Mouse (Mus musculus): ENCODE data around the gene Clgn. TPM values are rescaled to one million over a fixed set of nuclear protein-coding genes. Genes with fewer than 3 reads are reported as not detected.

Gene Clgn
- 12.9 and 15.9 TPM in 2 replicates for polyA plus RNA-seq (2015; fragmentation: Nextera tagmentation; extraction: Ambion mirVana)

DNA sequence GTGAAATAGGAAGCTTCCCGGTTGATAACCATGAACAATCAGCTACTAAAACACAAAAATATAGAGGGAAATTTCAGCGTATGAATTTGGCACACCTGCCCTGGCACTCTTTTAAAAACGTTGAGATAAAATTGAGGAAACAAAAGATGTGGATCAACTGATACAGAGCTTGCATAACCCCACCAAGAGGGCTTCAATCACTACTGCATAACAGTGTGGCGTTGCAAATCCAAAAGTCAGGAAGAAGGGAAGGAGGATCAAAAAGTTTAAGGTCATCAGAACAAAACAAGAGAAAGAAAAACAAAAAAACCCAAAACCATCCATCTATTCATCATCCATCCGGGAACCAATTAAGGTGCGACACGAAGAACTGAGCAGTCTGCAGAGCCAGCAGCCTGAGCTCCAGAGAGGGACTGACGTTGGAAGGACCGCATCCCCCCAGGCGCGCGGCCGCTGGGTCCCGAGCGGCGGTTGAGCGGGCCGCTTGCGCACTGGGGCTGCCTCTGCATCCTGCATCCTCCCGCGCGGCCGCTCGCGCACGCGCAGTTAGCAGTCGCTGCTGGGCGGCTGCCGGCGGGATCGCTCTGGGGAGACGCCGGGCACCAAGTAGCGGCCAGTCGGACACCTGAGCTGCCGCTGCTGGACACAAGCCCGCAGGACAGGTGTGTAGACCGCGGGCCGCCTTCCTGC is at the start of gene Clgn:
Gene Clgn (plus strand): TSS at position 552 of the 690 bp plus-strand sequence.
- H3K27me3 ChIP-seq = peaks cover 22% of the 10 kb centered on the region
- H3K9me3 ChIP-seq = no peaks in the 10 kb centered on the region
- peak; percentile 93 for ATAC-seq (ENCODE audit: low read depth)
- H3K4me2 ChIP-seq = peak within 1 kb of the TSS; percentile 81
- H3K9ac ChIP-seq = peak within 1 kb of the TSS; percentile 84
- peaks cover 6% of the 10 kb centered on the region for H3K4me1 ChIP-seq (replicated peaks)
- peak within 1 kb of the TSS; percentile 74 for H3K4me3 ChIP-seq
- no peaks in the 10 kb centered on the region for H3K36me3 ChIP-seq
- WGBS = 5% methylated on average over 41 of the region's 41 CpGs
- no peak within 1 kb of the TSS for H3K27ac ChIP-seq (replicated peaks)

DNA sequence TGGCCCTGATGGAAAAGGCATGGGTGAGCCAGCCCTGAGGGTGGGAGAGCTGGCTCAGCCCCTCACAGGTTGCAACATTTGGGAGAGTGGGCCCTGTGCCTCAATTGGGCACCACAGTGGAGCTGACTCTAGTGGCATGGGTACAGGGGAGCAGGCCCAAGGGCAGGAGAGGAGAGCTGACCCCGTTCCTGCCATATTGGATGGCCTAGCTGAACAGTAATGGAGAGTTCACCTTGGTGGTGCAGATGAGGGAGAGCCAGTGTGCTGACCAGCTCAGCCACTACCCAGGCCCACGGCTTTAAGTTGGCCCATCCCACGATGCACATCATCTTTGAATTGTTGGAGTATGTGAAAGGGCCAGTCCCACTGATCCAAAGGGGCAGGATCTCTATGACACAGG is 47.6 kb upstream of the Clgn start:
- Histone ChIP-seq H3K4me2 (no peak overlapping the region), H3K4me1 (replicated peaks) (no peaks in the 10 kb centered on the region), H3K36me3 (no peaks in the 10 kb centered on the region), H3K27me3 (no peaks in the 10 kb centered on the region), H3K9me3 (no peaks in the 10 kb centered on the region), H3K9ac (no peak overlapping the region), H3K4me3 (no peak overlapping the region), H3K27ac (replicated peaks) (no peak overlapping the region)
- WGBS = 89% methylated on average over 3 of the region's 3 CpGs
- ATAC-seq (ENCODE audit: low read depth) = no peak

DNA sequence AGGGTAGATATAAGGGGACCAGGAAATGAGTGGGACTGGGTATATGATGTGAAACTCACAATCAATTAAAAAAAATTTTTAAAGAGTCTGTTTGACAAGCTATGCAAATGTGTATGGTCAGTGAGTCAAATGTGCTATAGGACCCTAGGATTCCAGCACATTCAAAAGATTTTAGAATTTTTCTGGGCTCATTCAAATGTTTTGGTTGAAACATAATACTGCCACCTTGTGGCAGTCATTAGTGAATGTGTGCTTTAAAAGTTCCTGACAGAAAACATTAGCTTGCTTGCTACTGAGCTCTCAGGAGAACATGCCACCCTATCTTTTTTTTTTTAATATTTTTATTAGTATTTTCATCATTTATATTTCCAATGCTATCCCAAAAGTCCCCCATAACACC is 47.0 kb upstream of the Clgn start:
- Histone ChIP-seq H3K9ac (no peak overlapping the region), H3K36me3 (no peaks in the 10 kb centered on the region), H3K4me3 (no peak overlapping the region), H3K27ac (replicated peaks) (no peak overlapping the region), H3K27me3 (no peaks in the 10 kb centered on the region), H3K4me2 (no peak overlapping the region), H3K4me1 (replicated peaks) (no peaks in the 10 kb centered on the region), H3K9me3 (no peaks in the 10 kb centered on the region)
- ATAC-seq (ENCODE audit: low read depth) = no peak

DNA sequence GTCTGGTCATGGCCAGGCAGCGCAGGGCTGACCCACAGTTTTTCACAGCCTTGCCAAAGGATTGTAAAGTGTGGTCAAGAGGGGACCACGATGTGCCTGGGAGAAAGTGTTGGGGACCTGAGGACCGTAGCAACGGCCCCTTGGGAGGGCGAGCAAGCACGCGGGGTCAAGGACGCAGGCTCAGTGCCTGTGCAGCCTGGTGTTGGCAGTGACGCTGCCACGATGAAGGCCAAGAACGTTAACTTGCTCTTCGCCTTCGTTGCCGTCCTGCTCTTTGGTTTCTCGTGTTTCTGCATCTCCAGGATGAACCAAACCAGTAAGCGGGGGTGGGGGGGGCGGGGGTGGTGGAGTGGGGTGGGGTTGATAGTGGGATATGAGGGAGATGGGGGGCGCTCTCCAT is 41.4 kb upstream of the Clgn start, which contains the start of gene Mgat4d:
Gene Mgat4d (plus strand): TSS at position 209 of the 400 bp plus-strand sequence.
- Histone ChIP-seq H3K36me3 (no peaks in the 10 kb centered on the region), H3K4me2 (no peak within 1 kb of the TSS), H3K4me3 (no peak within 1 kb of the TSS), H3K9ac (no peak within 1 kb of the TSS), H3K9me3 (no peaks in the 10 kb centered on the region), H3K4me1 (replicated peaks) (no peaks in the 10 kb centered on the region), H3K27me3 (no peaks in the 10 kb centered on the region), H3K27ac (replicated peaks) (no peak within 1 kb of the TSS)
- no peak for ATAC-seq (ENCODE audit: low read depth)
- WGBS = 86% methylated on average over 18 of the region's 18 CpGs

DNA sequence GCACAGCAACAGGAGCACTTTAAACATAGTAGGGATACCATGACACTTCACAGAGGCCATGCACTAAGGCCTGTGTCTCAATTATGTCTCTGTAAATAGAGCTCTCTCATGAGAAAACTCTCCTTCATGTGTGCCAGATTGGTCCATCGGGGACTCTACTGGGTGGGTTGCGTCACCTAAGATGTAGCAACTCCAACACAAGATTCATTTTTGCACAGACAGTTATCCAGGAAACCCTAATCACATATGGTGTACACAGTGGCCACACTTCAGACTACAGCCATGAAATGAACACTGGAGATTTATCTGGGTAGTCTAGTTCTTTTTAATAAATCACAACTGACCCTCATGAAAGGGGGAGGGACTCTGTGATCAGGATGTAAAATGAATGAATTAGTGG is 38.4 kb upstream of the Clgn start:
- 94% methylated on average over 2 of the region's 2 CpGs for WGBS

DNA sequence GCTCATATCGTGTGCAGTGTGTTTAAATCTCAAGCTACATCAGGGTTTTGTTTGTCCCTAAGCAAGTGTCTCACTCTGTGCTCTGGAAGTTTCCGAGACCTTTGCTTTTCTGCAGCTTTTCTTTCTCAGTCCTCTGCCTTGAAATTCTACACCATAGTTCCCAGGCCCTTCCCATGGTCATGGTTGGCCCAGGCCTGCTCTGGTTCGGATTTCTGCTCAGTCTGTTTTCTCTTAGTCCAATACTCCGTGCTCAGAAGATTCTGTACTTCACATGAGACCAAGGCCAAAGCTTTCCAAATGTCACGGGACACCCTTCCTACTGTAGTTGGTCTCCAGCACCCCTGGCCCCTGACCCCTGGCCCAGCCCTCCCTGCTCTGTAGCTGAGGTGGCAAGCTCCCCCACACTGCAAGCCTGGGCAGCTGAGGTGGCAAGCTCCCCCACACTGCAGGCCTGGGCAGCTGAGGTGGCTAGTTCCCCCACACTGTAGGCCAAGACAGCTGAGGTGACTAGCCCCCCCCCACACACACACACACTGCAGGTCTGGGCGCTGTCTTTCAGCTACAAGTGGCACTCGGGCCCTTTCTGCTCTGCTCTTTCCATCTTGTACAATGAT is 26.4 kb upstream of the Clgn start:
- WGBS = 65% methylated on average over 7 of the region's 7 CpGs
- no peak overlapping the region for H3K27ac ChIP-seq (replicated peaks)
- no peaks in the 10 kb centered on the region for H3K9me3 ChIP-seq
- ATAC-seq (ENCODE audit: low read depth) = no peak
- no peak overlapping the region for H3K4me2 ChIP-seq
- H3K4me3 ChIP-seq = no peak overlapping the region
- no peak overlapping the region for H3K9ac ChIP-seq
- H3K36me3 ChIP-seq = no peaks in the 10 kb centered on the region
- 0 out of 2 replicates have a peak, but pooled peaks cover 4% of the 10 kb centered on the region for H3K4me1 ChIP-seq (replicated peaks)
- no peaks in the 10 kb centered on the region for H3K27me3 ChIP-seq

More for the DNA sequence above, 38.4 kb upstream of the Clgn start:
- no peak overlapping the region for H3K27ac ChIP-seq (replicated peaks)
- H3K9me3 ChIP-seq = no peaks in the 10 kb centered on the region
- no peak overlapping the region for H3K9ac ChIP-seq
- H3K36me3 ChIP-seq = no peaks in the 10 kb centered on the region
- H3K4me2 ChIP-seq = no peak overlapping the region
- no peaks in the 10 kb centered on the region for H3K27me3 ChIP-seq
- H3K4me1 ChIP-seq (replicated peaks) = no peaks in the 10 kb centered on the region
- no peak overlapping the region for H3K4me3 ChIP-seq
- no peak for ATAC-seq (ENCODE audit: low read depth)

DNA sequence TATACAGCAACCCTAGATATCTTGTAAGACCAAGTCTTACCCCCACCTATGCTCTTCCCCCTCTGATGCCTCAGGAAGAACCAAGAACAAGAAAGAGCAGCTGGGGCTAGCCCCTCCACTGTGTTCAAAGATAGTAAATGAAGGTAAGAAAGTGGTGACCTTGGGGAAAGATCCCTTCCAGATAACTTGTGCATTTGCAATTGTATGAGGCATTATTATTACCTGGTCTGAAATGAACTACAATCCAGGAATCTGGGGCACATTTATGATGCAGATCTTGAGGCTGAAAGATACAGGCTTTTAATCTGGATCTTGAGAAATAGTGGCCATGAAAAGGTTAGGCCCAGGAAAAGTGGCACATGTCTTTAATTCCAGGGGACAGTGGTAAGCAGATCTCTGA is 12.4 kb upstream of the Clgn start:
- Histone ChIP-seq H3K36me3 (no peaks in the 10 kb centered on the region), H3K27ac (replicated peaks) (no peak overlapping the region), H3K9me3 (no peaks in the 10 kb centered on the region), H3K4me1 (replicated peaks) (no peaks in the 10 kb centered on the region), H3K9ac (no peak overlapping the region), H3K4me2 (no peak overlapping the region), H3K4me3 (no peak overlapping the region), H3K27me3 (no peaks in the 10 kb centered on the region)
- ATAC-seq (ENCODE audit: low read depth) = no peak

DNA sequence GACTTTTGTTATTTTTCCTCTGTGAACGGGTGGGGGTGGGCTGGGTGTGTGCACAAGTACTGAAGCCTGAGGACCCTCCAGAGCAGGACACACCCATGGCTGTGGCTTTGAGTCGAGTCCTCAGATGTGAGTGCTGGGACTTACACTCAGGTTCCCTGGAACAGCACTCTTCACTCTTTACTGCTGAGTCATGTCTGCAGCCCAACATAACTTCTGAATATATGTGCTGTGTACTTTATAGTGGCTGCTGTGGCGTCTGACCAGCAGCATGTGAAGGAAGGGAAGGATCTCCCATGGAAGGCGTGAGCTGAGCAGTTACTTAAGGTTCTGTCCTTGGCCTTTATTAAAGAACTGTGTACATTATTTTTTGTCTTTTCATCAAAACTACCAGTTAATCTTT is 9.5 kb upstream of the Clgn start:
- Histone ChIP-seq H3K27ac (replicated peaks) (no peak overlapping the region), H3K9ac (no peak overlapping the region), H3K9me3 (no peaks in the 10 kb centered on the region), H3K4me3 (no peak overlapping the region), H3K27me3 (no peaks in the 10 kb centered on the region), H3K36me3 (no peaks in the 10 kb centered on the region), H3K4me2 (no peak overlapping the region), H3K4me1 (replicated peaks) (no peaks in the 10 kb centered on the region)
- WGBS = 76% methylated on average over 4 of the region's 4 CpGs
- no peak for ATAC-seq (ENCODE audit: low read depth)

DNA sequence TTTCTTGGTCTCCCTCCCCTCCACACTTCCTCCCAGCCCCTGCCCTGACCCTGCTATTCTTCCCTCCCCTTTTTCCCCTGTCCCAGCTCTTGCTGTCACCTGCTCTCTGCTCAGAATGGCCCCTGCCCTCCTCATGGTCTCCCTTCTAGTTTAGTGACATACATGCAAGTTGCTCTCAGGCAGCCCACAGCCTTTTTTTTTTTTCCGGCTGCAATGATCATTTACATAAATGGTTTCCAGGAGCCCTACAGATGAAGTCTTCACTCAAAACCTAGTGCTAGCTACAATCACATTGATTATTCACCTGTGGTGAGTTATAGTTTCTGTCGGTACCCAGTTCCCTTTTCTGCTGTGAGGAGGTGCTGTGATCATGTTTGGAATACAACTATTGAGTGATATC is 8.7 kb upstream of the Clgn start:
- WGBS = 86% methylated on average over 2 of the region's 2 CpGs
- no peak overlapping the region for H3K27ac ChIP-seq (replicated peaks)
- ATAC-seq (ENCODE audit: low read depth) = no peak
- no peaks in the 10 kb centered on the region for H3K27me3 ChIP-seq
- no peaks in the 10 kb centered on the region for H3K36me3 ChIP-seq
- H3K9ac ChIP-seq = no peak overlapping the region
- no peak overlapping the region for H3K4me2 ChIP-seq
- no peak overlapping the region for H3K4me3 ChIP-seq
- H3K4me1 ChIP-seq (replicated peaks) = no peaks in the 10 kb centered on the region
- H3K9me3 ChIP-seq = no peaks in the 10 kb centered on the region

DNA sequence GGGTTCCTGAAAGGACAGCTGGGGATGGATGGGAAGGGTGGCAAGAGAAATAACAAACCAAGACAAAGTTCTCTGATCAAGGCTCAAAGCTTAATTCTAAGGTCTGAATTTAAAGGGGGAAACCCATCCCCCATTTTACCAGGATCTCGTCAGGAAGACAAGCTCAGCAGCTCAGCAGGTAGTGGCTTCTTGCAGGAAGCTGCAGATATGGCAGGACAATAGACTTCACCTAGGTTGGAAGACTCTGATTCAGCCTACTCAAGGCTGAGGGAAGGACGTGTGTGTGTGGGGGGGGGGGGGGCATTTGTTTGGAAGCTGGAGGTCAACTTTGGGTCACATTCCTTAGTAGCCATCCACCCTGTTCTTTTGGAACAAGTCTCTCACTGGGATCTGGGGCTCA is 6.8 kb upstream of the Clgn start:
- Histone ChIP-seq H3K4me2 (no peak overlapping the region), H3K9me3 (no peaks in the 10 kb centered on the region), H3K36me3 (no peaks in the 10 kb centered on the region), H3K4me3 (no peak overlapping the region), H3K27ac (replicated peaks) (no peak overlapping the region), H3K27me3 (no peaks in the 10 kb centered on the region), H3K4me1 (replicated peaks) (no peaks in the 10 kb centered on the region), H3K9ac (no peak overlapping the region)
- 40% methylated on average over 2 of the region's 2 CpGs for WGBS
- no peak for ATAC-seq (ENCODE audit: low read depth)

DNA sequence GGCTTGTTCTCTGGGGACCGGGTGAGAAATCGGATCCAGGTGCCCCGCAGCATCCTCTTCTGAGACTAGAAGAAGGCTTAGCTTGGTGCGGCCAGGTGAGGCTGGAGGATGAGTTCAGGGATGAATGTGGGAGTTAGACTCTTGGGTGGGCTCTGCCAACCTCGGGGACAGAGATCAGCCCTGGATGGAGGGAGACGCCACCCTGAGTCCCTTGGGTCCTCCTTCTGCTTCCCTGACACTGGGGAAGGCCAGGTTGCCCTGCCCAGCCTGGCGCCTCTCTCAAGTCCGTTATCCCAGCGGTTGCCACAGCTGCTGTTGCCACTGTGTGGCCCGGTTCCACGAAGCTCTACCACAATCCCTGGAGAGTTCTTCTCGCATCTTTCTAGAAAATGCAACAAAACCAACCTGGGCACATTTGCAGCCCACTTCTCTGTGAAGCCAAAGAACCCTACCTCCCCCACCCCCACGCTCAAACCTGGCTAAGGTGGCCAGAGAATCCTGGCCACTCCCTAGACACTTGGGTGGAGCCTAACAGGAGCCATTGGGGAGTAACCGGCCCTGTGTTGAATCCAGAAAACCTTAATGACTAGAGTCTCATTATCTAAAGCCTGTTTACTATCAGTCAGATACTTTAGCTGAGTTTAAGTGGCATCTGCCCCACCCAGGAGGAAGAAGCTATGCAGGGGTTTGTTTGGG is 487 bp downstream of the Clgn start:
- ATAC-seq (ENCODE audit: low read depth) = peak; percentile 79
- peaks cover 22% of the 10 kb centered on the region for H3K27me3 ChIP-seq
- H3K4me3 ChIP-seq = peak overlapping the region; percentile 74
- peak overlapping the region; percentile 84 for H3K9ac ChIP-seq
- H3K9me3 ChIP-seq = no peaks in the 10 kb centered on the region
- H3K36me3 ChIP-seq = no peaks in the 10 kb centered on the region
- H3K4me2 ChIP-seq = peak overlapping the region; percentile 81
- H3K27ac ChIP-seq (replicated peaks) = no peak overlapping the region
- peaks cover 6% of the 10 kb centered on the region for H3K4me1 ChIP-seq (replicated peaks)
- 7% methylated on average over 14 of the region's 14 CpGs for WGBS

DNA sequence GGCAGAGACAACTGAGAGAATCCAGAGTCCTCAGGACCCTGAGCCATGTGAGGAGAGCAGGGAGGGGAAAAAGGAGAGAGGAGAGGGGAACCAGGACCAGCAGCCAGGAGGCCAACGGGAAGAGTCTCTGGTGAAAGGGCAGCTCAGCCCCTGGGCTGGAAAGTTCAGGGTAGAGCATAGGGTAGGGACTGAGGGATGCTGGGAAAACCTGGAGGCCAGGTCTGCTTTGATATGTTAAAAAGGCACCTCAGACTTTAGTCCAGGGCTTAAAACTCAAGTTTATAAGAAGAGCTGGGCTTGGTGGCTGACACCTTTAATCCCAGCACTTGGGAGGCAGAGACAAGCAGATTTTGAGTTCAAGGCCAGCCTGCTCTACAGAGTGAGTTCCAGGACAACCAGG is 2.9 kb downstream of the Clgn start:
- WGBS = 68% methylated on average over 1 of the region's 1 CpGs

More for the DNA sequence above, 2.9 kb downstream of the Clgn start:
- no peaks in the 10 kb centered on the region for H3K9me3 ChIP-seq
- H3K4me1 ChIP-seq (replicated peaks) = peaks cover 6% of the 10 kb centered on the region
- no peaks in the 10 kb centered on the region for H3K36me3 ChIP-seq
- H3K27ac ChIP-seq (replicated peaks) = no peak overlapping the region
- no peak overlapping the region for H3K4me2 ChIP-seq
- no peak overlapping the region for H3K9ac ChIP-seq
- ATAC-seq (ENCODE audit: low read depth) = no peak
- peaks cover 22% of the 10 kb centered on the region for H3K27me3 ChIP-seq
- no peak overlapping the region for H3K4me3 ChIP-seq
